Mouse (Mus musculus) adrenal gland, postnatal 25 days (tissue): ENCODE data around the gene Clec2d. TPM values are rescaled to one million over a fixed set of nuclear protein-coding genes. Genes with fewer than 3 reads are reported as not detected.

ENCODE experiments used
- DNase-seq: peaks from one replicate; pipeline ENCODE4 v3.0.0; 2021; ENCODE audit warnings: mixed read lengths
- microRNA-seq, 2 experiments: library from miRNA; unstranded; fragments of <30 nt; microRNA quantifications; one replicate each; pipeline ENCODE4 v1.2.0; 2021
- total RNA-seq: library from RNA; stranded (reverse); gene quantifications from 2 replicates; pipeline ENCODE4 v1.2.3, GENCODE M21; 2021

The Clec2d gene
- total RNA-seq, 1 experiment from 2014 or later = 42.2 TPM

GRCm38 (mm10) chr6:129225078-129225477, 44.7 kb downstream of the Clec2d start:
- no peak for DNase-seq

- no peak for DNase-seq
Measured at GRCm38 (mm10) chr6:129228935-129229773, 48.7 kb downstream of the Clec2d start.

- peak; percentile 22 for DNase-seq
Measured at GRCm38 (mm10) chr6:129229774-129230578, 49.6 kb downstream of the Clec2d start.

GRCm38 (mm10) chr6:129232005-129232841, 51.8 kb downstream of the Clec2d start:
- no peak for DNase-seq

GRCm38 (mm10) chr6:129232842-129233205, 52.4 kb downstream of the Clec2d start:
- DNase-seq = no peak

- DNase-seq = no peak
Measured at GRCm38 (mm10) chr6:129233366-129233954, 53.0 kb downstream of the Clec2d start.

- DNase-seq = no peak
Measured at GRCm38 (mm10) chr6:129233955-129234369, 53.5 kb downstream of the Clec2d start.

GRCm38 (mm10) chr6:129234456-129235360, 54.3 kb downstream of the Clec2d start:
- no peak for DNase-seq

- DNase-seq = no peak
Measured at GRCm38 (mm10) chr6:129235855-129236461, 55.5 kb downstream of the Clec2d start.

Small RNA genes within 50 kb of the gene (microRNA-seq; reads per million reads assigned to microRNA genes)
- gene Gm27514 = 0 reads per million in 2 experiments

Other genes starting within 250 kb of the Clec2d start
- gene Clec2g, start 246.2 kb upstream of the Clec2d start, total RNA-seq = 2.0 TPM in 1 of 2 replicates, not detected in the other
- not detected in 2 replicates for gene Klrb1f, start 134.7 kb upstream of the Clec2d start, total RNA-seq
- not detected in 2 replicates for gene Clec2e, start 79.7 kb upstream of the Clec2d start, total RNA-seq
- 0.15 TPM in 1 of 2 replicates, not detected in the other for gene Cd69, start 94.8 kb downstream of the Clec2d start, total RNA-seq
- gene 4922502D21Rik, start 151.2 kb downstream of the Clec2d start, total RNA-seq = not detected in 2 replicates
- 0.46 and 0.90 TPM in 2 replicates for gene Clec12a, start 162.1 kb downstream of the Clec2d start, total RNA-seq
- not detected in 2 replicates for gene Clec12b, start 205.3 kb downstream of the Clec2d start, total RNA-seq
- gene Clec1b, start 216.7 kb downstream of the Clec2d start, total RNA-seq = 0.39 and 0.43 TPM in 2 replicates
- 0.30 TPM in 1 of 2 replicates, not detected in the other for gene Clec9a, start 228.2 kb downstream of the Clec2d start, total RNA-seq